9 mouse cellular contexts compared by ENCODE assay signal in genomic region chr16:48570354-48570753, GRCm38 (mm10).
A peak's percentile ranks its signal among the peaks of the same experiment; 100 is the strongest.
DNase-seq lines count a peak whose midpoint lies in the region; ATAC-seq and TF ChIP-seq lines count a peak whose summit lies in the region.
"Had no signal": no experiment of that assay in that cellular context is flagged by ENCODE, and none has a peak within 500 bp of the region (broad histone marks: within the 10 kb centered on the region; RNA-seq: fewer than 3 reads in every experiment).

No protein-coding gene starts in this region.

- 14% methylated on average over 9 of the region's 9 CpGs for WGBS in forebrain, embryonic 13.5 days
- 19% methylated on average over 9 of the region's 9 CpGs for WGBS in midbrain, embryonic 10.5 days

- intact Hi-C loops in left cerebral cortex, adult 2 months (cut with DNase I), result loop anchor here (10.0 kb wide), 1 partner anchor 686 kb away; no protein-coding TSS in a partner anchor

- H3K4me1 ChIP-seq in forebrain, embryonic 13.5 days, result no peaks in the 10 kb centered on the region
- no peaks in the 10 kb centered on the region for H3K4me1 ChIP-seq in midbrain, embryonic 10.5 days
- H3K4me1 ChIP-seq: liver, embryonic 15.5 days had no signal

- ATAC-seq in forebrain, embryonic 13.5 days, result peak; percentile 91
- no peak for ATAC-seq in monocyte, adult 5-6 weeks (replicated peaks; ENCODE audit: insufficient number of reproducible peaks, low FRiP score, low TSS enrichment, poor library complexity, severe bottlenecking)

- H3K4me3 ChIP-seq in forebrain, embryonic 13.5 days, result no peak overlapping the region
- no peak overlapping the region for H3K4me3 ChIP-seq in left cerebral cortex, adult 2 months
- no peak overlapping the region for H3K4me3 ChIP-seq in midbrain, embryonic 10.5 days
- H3K4me3 ChIP-seq: liver, embryonic 15.5 days had no signal

- H3K36me3 ChIP-seq in forebrain, embryonic 13.5 days (ENCODE audit: poor library complexity, severe bottlenecking), result no peaks in the 10 kb centered on the region
- no peaks in the 10 kb centered on the region for H3K36me3 ChIP-seq in midbrain, embryonic 10.5 days
- H3K36me3 ChIP-seq: liver, embryonic 15.5 days had no signal

- no peak overlapping the region for H3K27ac ChIP-seq in forebrain, embryonic 13.5 days
- no peak overlapping the region for H3K27ac ChIP-seq in left cerebral cortex, adult 2 months
- H3K27ac ChIP-seq in midbrain, embryonic 10.5 days (replicated peaks), result no peak overlapping the region
- H3K27ac ChIP-seq: liver, embryonic 15.5 days had no signal

- H3K4me2 ChIP-seq in forebrain, embryonic 13.5 days, result no peak overlapping the region
- H3K4me2 ChIP-seq: liver, embryonic 15.5 days had no signal

- no peaks in the 10 kb centered on the region for H3K9me3 ChIP-seq in forebrain, embryonic 13.5 days (replicated peaks)
- H3K9me3 ChIP-seq in midbrain, embryonic 10.5 days (replicated peaks), result no peaks in the 10 kb centered on the region
- H3K9me3 ChIP-seq: liver, embryonic 15.5 days had no signal

- no peaks in the 10 kb centered on the region for H3K27me3 ChIP-seq in forebrain, embryonic 13.5 days
- H3K27me3 ChIP-seq in midbrain, embryonic 10.5 days (ENCODE audit: low read depth, poor library complexity, severe bottlenecking), result peaks cover 19% of the 10 kb centered on the region
- H3K27me3 ChIP-seq: liver, embryonic 15.5 days had no signal

- no peak overlapping the region for H3K9ac ChIP-seq in forebrain, embryonic 13.5 days
- H3K9ac ChIP-seq: liver, embryonic 15.5 days had no signal

- peak; percentile 42 for DNase-seq in Muller cell, postnatal 12 days (ENCODE audit: inconsistent ontology term)
- peak; percentile 26 for DNase-seq in c-Kit-positive CD71-negative TER-119-negative erythroid progenitor cells, embryonic 14.5 days (ENCODE audit: low read depth)
- DNase-seq in induced T-regulatory cell, adult 2 months (ENCODE audit: low read depth), result peak; percentile 77
- peak; percentile 74 to 80 for DNase-seq in left cerebral cortex, adult 2 months (ENCODE audit: extremely low spot score in 1 of 2, low spot score in 2 of 2)
- peak; percentile 64 for DNase-seq in midbrain, embryonic 10.5 days (ENCODE audit: low spot score)
- peak; percentile 37 to 56 for DNase-seq in right cerebral cortex, postnatal 36 days (ENCODE audit: low spot score in 2 of 2)

- peak; percentile 87 for TF ChIP-seq CTCF in left cerebral cortex, adult 2 months (IDR thresholded peaks at IDR 0.05)

Comparison
In these comparisons a context has a peak if more than half of its experiments do, and no peak if none do; other contexts are left out.
1. DNase-seq: peak in every context shown above with its lines; median percentile 77 in induced T-regulatory cell, adult 2 months; 77 in left cerebral cortex, adult 2 months; 64 in midbrain, embryonic 10.5 days; 46 in right cerebral cortex, postnatal 36 days; 42 in Muller cell, postnatal 12 days; 26 in c-Kit-positive CD71-negative TER-119-negative erythroid progenitor cells, embryonic 14.5 days.